Mouse (Mus musculus) bone marrow macrophage, adult 2 months (primary cell): ENCODE results near the gene D6Wsu163e. TPM values are rescaled to one million over a fixed set of nuclear protein-coding genes. Genes with fewer than 3 reads are reported as not detected.

ENCODE experiments used
- H3K27ac ChIP-seq: 2 replicates; pipeline ENCODE4 v1.5.1; 2012; ENCODE audit warnings: low read depth, low read length; ENCODE audit not compliant: insufficient read depth
- H3K4me1 ChIP-seq: 2 replicates; pipeline ENCODE4 v1.6.1; 2012; ENCODE audit warnings: low read length; ENCODE audit not compliant: control insufficient read depth, insufficient read depth
- H3K4me3 ChIP-seq: 2 replicates; pipeline ENCODE4 v1.5.1; 2012; ENCODE audit warnings: mild to moderate bottlenecking, low read length, moderate library complexity; ENCODE audit not compliant: insufficient read depth
- CTCF ChIP-seq: IDR thresholded peaks from 2 replicates; pipeline ENCODE4 v1.5.1; 2012; ENCODE audit warnings: low read depth, mild to moderate bottlenecking, low read length, moderate library complexity
- POLR2A ChIP-seq: IDR thresholded peaks from 2 replicates; pipeline ENCODE4 v1.6.1; 2012; ENCODE audit warnings: mild to moderate bottlenecking, low read depth, low read length, borderline replicate concordance
- polyA plus RNA-seq: library from polyadenylated mRNA; stranded (reverse); fragments of >200 nt; gene quantifications from 2 replicates; pipeline ENCODE4 v1.2.4, GENCODE M21; 2012; ENCODE audit not compliant: missing spikeins, insufficient read depth, insufficient read length

The D6Wsu163e gene
- 39.7 TPM in 2 replicates for polyA plus RNA-seq

GRCm38 (mm10) chr6:126939487-126940171 lies at the start of gene D6Wsu163e, which contains the start of gene Rad51ap1:
TSS of gene D6Wsu163e (plus strand) at chr6:126939962.
TSS of gene Rad51ap1 (minus strand) at chr6:126939587.
- Histone ChIP-seq H3K27ac (peak within 1 kb of the TSS; percentile 48), H3K4me1 (peaks cover 8% of the 10 kb centered on the region), H3K4me3 (peak within 1 kb of the TSS; percentile 91)
- TF ChIP-seq POLR2A (no peak), CTCF (no peak)

DNA sequence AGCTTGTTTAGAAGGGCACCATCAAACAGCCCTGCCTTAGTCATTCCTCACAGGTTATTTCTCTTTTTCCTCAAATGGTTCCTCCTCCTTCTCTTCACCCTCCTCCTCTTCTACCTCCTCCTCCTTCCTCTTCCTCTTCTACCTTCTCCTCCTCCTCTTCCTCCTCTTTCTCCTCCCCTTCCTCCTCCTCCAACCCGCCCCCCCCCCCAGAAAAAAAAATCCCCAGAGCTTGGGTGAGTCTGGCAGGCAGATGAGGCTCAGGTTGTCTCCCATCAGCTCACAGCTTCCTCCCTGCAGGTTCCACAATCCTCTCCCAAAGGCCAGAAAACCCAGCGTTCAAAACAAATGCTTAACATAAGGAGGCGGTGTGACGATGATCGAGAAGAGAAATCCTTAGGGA lies 32.4 kb upstream of the D6Wsu163e start:
- Histone ChIP-seq H3K4me3 (no peak overlapping the region), H3K27ac (no peak overlapping the region), H3K4me1 (peaks cover 7% of the 10 kb centered on the region)
- TF ChIP-seq POLR2A (no peak), CTCF (no peak)

DNA sequence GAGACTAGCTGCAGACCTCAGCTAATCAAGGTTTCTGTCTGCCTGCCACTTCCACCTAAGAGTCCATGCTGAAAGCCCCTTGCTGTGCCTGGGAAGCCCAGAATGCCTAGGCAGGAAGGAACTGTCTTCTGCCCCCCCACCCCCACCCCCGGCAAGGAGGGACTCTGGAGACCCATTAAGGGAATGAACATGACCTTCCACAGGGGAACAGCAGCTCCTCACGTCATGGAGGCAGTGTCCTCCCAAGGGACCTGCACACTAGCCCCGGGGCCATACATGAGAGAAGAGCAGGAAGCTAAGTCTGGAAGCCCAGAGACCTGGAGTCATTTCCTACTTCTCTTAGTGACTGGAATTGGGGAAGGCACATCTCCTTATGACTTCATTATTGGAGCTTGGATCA lies 31.9 kb upstream of the D6Wsu163e start:
- H3K4me1 ChIP-seq: peaks cover 7% of the 10 kb centered on the region
- no peak overlapping the region for H3K4me3 ChIP-seq
- TF ChIP-seq POLR2A (no peak), CTCF (no peak)
- no peak overlapping the region for H3K27ac ChIP-seq

DNA sequence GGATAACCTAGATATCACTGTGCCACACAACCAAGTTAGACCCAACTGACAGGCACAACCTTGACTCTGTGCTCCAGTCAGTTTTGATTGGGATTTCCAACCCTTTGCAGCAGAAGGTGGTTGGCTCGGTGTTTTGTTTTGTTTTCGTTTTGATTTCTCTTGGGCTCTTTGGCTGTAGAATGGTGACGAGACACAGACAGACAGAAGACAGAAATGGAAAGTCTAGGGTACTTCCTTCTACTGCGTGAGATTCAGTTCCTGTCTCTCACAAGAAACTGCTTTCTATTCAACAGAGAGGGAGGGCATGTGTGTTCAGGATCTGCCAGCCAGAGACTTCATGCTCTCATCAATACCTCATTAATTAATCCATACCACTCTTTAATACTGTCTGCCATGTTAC lies 29.0 kb upstream of the D6Wsu163e start:
- Histone ChIP-seq H3K4me3 (peak overlapping the region; percentile 37), H3K4me1 (peaks cover 7% of the 10 kb centered on the region), H3K27ac (no peak overlapping the region)
- no peak for TF ChIP-seq CTCF
- no peak for TF ChIP-seq POLR2A

GRCm38 (mm10) chr6:126914928-126915327 lies 24.8 kb upstream of the D6Wsu163e start:
- Histone ChIP-seq H3K4me3 (no peak overlapping the region), H3K27ac (no peak overlapping the region), H3K4me1 (peaks cover 7% of the 10 kb centered on the region)
- TF ChIP-seq POLR2A (no peak), CTCF (no peak)

DNA sequence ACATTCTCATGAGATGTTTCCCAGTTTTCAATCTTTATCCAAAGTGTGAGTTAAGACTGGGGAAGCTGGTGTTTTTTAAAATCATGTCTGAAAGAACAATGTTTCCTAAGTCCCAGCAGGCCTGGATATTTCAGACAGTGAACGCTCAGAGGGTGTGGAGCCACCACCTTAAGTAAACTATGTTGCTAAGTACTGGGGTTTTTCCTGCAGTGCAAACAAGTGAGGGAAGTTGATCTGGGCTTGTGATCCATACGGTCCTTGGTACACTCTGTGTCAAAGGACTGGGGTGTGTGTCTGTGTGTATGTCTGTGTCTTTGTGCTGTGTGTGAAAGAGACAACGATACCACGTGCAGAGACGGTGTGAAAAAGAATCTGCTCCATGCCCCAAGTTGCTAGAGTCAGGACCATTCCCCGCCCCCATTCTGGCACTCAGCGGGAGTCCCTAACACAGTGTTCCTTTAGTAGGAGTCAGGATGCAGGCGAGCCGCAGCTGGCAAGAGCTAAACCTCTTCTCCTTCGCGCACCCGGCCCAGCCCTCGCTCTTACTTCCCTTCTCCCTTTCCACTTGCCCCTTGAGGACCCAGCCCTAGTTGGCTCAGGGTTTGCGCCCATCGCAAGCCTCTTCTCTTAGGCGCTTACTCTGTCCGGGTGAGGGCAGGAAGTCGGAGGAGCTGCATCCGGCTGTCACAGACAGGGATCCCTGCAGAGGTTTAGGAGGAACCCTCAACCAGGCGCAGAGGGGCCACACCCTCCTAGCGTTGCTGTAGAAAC lies 18.5 kb upstream of the D6Wsu163e start, which contains the start of gene Dyrk4:
Dyrk4 (minus strand) TSS at position 729 of the 771 bp plus-strand sequence.
- Histone ChIP-seq H3K4me1 (no peaks in the 10 kb centered on the region), H3K27ac (no peak within 1 kb of the TSS), H3K4me3 (no peak within 1 kb of the TSS)
- TF ChIP-seq POLR2A (no peak), CTCF (no peak)

- H3K4me1 ChIP-seq: no peaks in the 10 kb centered on the region
- no peak overlapping the region for H3K27ac ChIP-seq
- H3K4me3 ChIP-seq: no peak overlapping the region
- no peak for TF ChIP-seq POLR2A
- TF ChIP-seq CTCF: no peak
Measured at GRCm38 (mm10) chr6:126932896-126933295, 6.9 kb upstream of the D6Wsu163e start.

GRCm38 (mm10) chr6:126938047-126938446 lies 1.7 kb upstream of the D6Wsu163e start:
- peaks cover 8% of the 10 kb centered on the region for H3K4me1 ChIP-seq
- no peak for TF ChIP-seq POLR2A
- peak overlapping the region; percentile 91; the same call in 1 of the 2 replicates for H3K4me3 ChIP-seq
- H3K27ac ChIP-seq: no peak overlapping the region

GRCm38 (mm10) chr6:126938853-126939486 lies 792 bp upstream of the D6Wsu163e start:
- Histone ChIP-seq H3K4me1 (peaks cover 8% of the 10 kb centered on the region), H3K27ac (0 out of 2 replicates have a peak overlapping the region, but pooled peaks have one; percentile 14), H3K4me3 (peak overlapping the region; percentile 91)
- TF ChIP-seq CTCF: no peak
- no peak for TF ChIP-seq POLR2A
